Mouse (Mus musculus): ENCODE measurements at regions not wholly inside any gene's neighbourhood (a gene's known extent, or its start where the extent isn't known, plus 50 kb on each side); places are given as distances from the start of the nearest gene placed in this dataset.
A peak's percentile ranks its signal among the peaks of the same experiment; 100 is the strongest.
"Not testable (repeated sequence)": the region's sequence is repeated elsewhere in the genome, so short reads cannot be mapped to it uniquely, and the experiment has no call there.

- no peak for DNase-seq (ENCODE audit: low spot score)
Observed at GRCm38 (mm10) chr10:104592009-104592603, 398.3 kb downstream of the Gm4340 start.

- no peak for DNase-seq (ENCODE audit: low spot score)
Observed at GRCm38 (mm10) chr10:104595920-104596319, 402.1 kb downstream of the Gm4340 start.

- no peak for DNase-seq (ENCODE audit: low spot score)
Observed at GRCm38 (mm10) chr10:104627629-104628028, 433.8 kb downstream of the Gm4340 start.

DNA sequence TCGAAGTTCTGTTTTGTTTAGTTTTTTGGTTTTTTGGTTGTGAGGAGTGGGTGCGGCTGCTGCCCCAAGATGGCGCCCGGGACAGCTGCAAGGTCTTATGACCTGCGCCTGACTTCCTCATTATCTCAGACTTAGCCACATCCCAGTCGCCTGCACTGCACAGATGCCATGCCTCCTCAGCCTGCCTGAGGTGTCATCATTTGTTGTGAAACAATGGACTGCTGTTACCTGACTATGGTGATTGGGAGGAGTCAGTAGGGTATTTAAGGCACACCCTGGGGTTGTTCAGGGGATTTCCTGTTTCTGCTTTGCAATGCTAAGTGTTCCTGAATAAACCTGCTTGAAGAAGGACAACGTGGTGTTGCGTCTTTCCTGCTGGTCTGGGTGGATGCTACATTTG, 457.2 kb downstream of the Gm4340 start:
- no peak for DNase-seq (ENCODE audit: low spot score)

- peak; percentile 66 for DNase-seq (ENCODE audit: low spot score)
Observed at GRCm38 (mm10) chr10:104660298-104660697, 466.5 kb downstream of the Gm4340 start.

DNA sequence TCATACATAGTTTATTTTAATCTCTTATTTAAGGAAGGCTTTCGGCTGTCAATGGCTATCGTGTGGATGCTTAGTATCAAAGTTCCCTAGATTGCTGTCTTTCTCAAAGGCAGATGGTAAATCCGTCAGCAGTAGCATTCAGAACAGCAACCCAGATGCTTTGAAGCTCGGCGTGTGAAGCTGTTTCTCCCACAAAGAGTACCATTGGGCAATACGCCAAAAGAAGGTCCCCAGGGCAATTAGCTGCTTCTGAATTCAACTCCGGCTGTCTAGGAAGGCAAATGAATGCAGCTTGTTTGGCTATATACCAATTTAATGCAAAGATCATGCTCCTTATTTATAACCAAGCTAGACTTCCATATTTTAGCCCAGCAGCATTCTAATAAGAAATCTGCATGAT, 467.8 kb downstream of the Gm4340 start:
- peak; percentile 93 for DNase-seq (ENCODE audit: low spot score)

- DNase-seq (ENCODE audit: low spot score): no peak
Observed at GRCm38 (mm10) chr10:104668286-104668685, 474.4 kb downstream of the Gm4340 start.

DNA sequence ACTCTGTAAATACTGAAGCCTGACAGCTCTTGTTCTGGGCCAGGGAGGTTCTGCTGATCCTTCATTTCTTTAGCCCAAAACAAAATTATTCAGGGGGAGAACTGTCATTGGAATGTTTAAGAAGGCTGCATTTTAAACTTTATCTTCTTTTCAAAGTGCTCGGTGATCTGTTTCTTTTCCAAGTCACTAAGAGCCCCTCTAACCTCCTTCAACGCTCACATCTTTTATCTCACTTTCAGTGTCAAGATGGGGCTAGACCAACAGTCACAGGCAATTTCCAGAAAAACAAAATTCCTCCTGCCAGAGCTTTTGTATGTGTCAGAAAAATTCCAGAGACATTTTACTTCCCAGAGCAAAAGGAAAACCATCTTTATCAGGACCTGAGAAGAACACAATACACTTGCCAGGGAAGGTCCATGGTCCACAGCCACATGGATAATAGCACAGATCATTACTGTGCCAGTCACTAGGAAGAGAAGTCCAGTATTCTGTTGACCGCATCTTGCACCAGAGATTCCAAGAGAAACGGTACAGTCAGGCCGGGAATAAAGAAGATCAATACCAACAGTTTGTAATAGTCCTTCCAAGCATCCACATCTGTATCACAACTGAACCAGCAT, 491.0 kb downstream of the Gm4340 start:
- DNase-seq (ENCODE audit: low spot score): no peak

- no peak for DNase-seq (ENCODE audit: low spot score)
Observed at GRCm38 (mm10) chr10:104685857-104686256, 492.0 kb downstream of the Gm4340 start.

DNA sequence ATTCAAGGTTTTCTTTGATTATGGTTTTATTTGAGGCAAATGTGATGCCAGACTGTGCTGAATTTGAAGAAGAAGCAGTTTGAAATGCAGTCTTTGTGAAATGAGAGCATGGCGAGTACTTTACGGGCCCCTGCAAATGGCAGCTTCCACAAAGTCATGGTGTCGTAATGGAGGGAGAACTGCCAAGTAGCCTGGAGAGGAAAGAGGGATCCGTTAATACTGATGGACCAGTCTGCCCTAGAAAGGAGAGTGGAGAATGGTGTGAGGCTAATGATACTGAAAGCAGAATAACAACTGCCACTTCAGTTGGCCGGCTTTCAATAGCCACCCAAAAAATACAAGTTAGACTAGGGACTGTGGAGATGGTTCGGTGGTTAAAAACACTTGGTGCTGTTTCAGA, 492.8 kb downstream of the Gm4340 start:
- no peak for DNase-seq (ENCODE audit: low spot score)

GRCm38 (mm10) chr10:104694974-104695373, 501.1 kb downstream of the Gm4340 start:
- no peak for DNase-seq (ENCODE audit: low spot score)

DNA sequence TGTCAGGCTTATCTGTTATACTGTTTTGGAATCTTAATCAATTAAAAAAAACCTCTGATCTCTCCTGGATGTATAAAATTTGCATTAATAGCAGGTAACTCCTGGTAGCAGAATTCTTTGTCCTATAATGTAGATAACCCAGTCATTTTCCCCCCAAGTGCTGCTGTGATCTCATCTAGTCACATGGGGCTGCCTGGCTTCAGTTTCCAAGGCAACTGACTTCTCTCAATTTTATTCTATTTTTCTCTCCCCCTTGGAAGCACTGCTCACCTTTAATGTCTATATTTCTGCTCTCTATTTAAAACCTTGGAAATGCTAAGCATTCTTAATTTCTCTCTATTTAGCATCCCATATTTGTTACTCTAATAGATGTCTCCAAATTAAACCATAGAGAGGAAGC, 515.1 kb downstream of the Gm4340 start:
- no peak for DNase-seq (ENCODE audit: low spot score)

GRCm38 (mm10) chr10:104713281-104713915, 519.6 kb downstream of the Gm4340 start:
- not testable (repeated sequence) for DNase-seq (ENCODE audit: low spot score)
